Mouse (Mus musculus): ENCODE data around the gene Myo9b. TPM values are rescaled to one million over a fixed set of nuclear protein-coding genes. Genes with fewer than 3 reads are reported as not detected.

Myo9b gene
- total and polyA plus RNA-seq, 3 experiments: 40.0 to 58.6 (median 43.9) TPM

- H3K9me3 ChIP-seq (replicated peaks): peaks cover 8% of the 10 kb centered on the region
- DNase-seq (ENCODE audit: low spot score): no peak
These were observed 108.0 kb downstream of the Myo9b start for GRCm38 (mm10) chr8:71380178-71381171.

DNA sequence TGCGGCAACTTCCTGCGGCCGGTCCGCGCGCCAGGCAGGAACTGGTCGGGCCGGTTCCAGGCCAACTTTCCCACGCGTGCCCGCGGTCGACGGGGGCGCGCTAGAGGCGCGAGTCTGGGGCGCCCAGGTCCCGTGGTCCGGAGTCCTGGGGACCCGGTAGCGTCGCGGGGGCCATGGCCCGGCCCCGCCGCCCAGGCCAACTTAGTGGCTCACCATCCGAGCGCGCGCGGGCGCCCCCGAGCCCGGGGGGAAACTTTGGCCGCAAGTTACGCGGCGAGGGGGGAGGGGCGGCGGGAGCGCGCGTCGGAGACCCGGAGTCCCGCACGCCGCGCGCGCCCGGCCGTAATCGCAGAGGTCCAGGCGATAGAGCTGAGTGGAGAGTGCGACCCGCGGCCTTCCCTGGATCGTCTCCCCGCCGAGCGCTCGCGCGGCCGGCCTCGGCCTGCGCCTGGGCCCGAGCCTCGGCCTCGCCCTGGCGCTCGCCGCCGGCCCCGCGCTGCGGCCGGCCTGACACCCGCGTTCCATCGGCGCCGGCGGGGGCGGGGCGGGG lies 109.0 kb downstream of the Myo9b start, which contains the start of gene Nr2f6:
Gene Nr2f6, minus strand, starts transcription at position 540 of the 550 bp plus-strand sequence.
- peaks cover 19% of the 10 kb centered on the region for H3K27me3 ChIP-seq (ENCODE audit: insufficient read depth, low read length)
- no peak for TF ChIP-seq CTCF (IDR thresholded peaks at IDR 0.05; ENCODE audit: low read depth, low read length)
- no peak for TF ChIP-seq POLR2AphosphoS5 (IDR thresholded peaks at IDR 0.05; ENCODE audit: insufficient replicate concordance, low read depth, low read length)
- TF ChIP-seq GATA2 (IDR thresholded peaks at IDR 0.05; ENCODE audit: borderline replicate concordance, low read depth, low read length): no peak
- no peak for TF ChIP-seq GATA1 (IDR thresholded peaks at IDR 0.05; ENCODE audit: borderline replicate concordance, low read length)
- TF ChIP-seq TAL1 (conservative IDR thresholded peaks at IDR 0.05; ENCODE audit: low read depth, low read length): no peak
- H3K4me3 ChIP-seq (ENCODE audit: low read depth, low read length): peak within 1 kb of the TSS; percentile 77
- H3K4me1 ChIP-seq (ENCODE audit: insufficient read depth, low read depth, low read length): peaks cover 44% of the 10 kb centered on the region
- no peaks in the 10 kb centered on the region for H3K9me3 ChIP-seq (replicated peaks)
- DNase-seq (ENCODE audit: low spot score): peak; percentile 48
- ATAC-seq (ENCODE audit: extremely low read depth, insufficient number of reproducible peaks, low FRiP score, poor library complexity, severe bottlenecking): no peak
- H3K36me3 ChIP-seq (replicated peaks): peaks cover 22% of the 10 kb centered on the region

More at GRCm38 (mm10) chr8:71380178-71381171, 108.0 kb downstream of the Myo9b start:
- H3K4me3 ChIP-seq (ENCODE audit: low read depth, low read length): peak overlapping the region; percentile 77
- no peak for ATAC-seq (ENCODE audit: extremely low read depth, insufficient number of reproducible peaks, low FRiP score, poor library complexity, severe bottlenecking)
- peaks cover 19% of the 10 kb centered on the region for H3K27me3 ChIP-seq (ENCODE audit: insufficient read depth, low read length)
- H3K4me1 ChIP-seq (ENCODE audit: insufficient read depth, low read depth, low read length): peaks cover 46% of the 10 kb centered on the region
- TF ChIP-seq GATA1 (IDR thresholded peaks at IDR 0.05; ENCODE audit: borderline replicate concordance, low read length) (no peak), TAL1 (conservative IDR thresholded peaks at IDR 0.05; ENCODE audit: low read depth, low read length) (no peak), POLR2AphosphoS5 (IDR thresholded peaks at IDR 0.05; ENCODE audit: insufficient replicate concordance, low read depth, low read length) (no peak), CTCF (IDR thresholded peaks at IDR 0.05; ENCODE audit: low read depth, low read length) (no peak), GATA2 (IDR thresholded peaks at IDR 0.05; ENCODE audit: borderline replicate concordance, low read depth, low read length) (no peak)
- peaks cover 32% of the 10 kb centered on the region for H3K36me3 ChIP-seq (replicated peaks)

- H3K4me1 ChIP-seq (ENCODE audit: insufficient read depth, low read depth, low read length): peaks cover 44% of the 10 kb centered on the region
- H3K9me3 ChIP-seq (replicated peaks): no peaks in the 10 kb centered on the region
- DNase-seq (ENCODE audit: low spot score): peak; percentile 86
- H3K4me3 ChIP-seq (ENCODE audit: low read depth, low read length): peak overlapping the region; percentile 77
- TF ChIP-seq CTCF (IDR thresholded peaks at IDR 0.05; ENCODE audit: low read depth, low read length): no peak
- no peak for TF ChIP-seq TAL1 (conservative IDR thresholded peaks at IDR 0.05; ENCODE audit: low read depth, low read length)
- TF ChIP-seq GATA1 (IDR thresholded peaks at IDR 0.05; ENCODE audit: borderline replicate concordance, low read length): no peak
- no peak; the same call in 1 of the 2 replicates for ATAC-seq (ENCODE audit: extremely low read depth, insufficient number of reproducible peaks, low FRiP score, poor library complexity, severe bottlenecking)
- peaks cover 22% of the 10 kb centered on the region for H3K27me3 ChIP-seq (ENCODE audit: insufficient read depth, low read length)
- H3K36me3 ChIP-seq (replicated peaks): peaks cover 14% of the 10 kb centered on the region
These were observed 109.8 kb downstream of the Myo9b start for GRCm38 (mm10) chr8:71381971-71382961.

- Histone ChIP-seq H3K4me3 (ENCODE audit: low read depth, low read length) (no peak overlapping the region), H3K27me3 (ENCODE audit: insufficient read depth, low read length) (peaks cover 27% of the 10 kb centered on the region), H3K4me1 (ENCODE audit: insufficient read depth, low read depth, low read length) (peaks cover 46% of the 10 kb centered on the region), H3K36me3 (replicated peaks) (peaks cover 3% of the 10 kb centered on the region), H3K9me3 (replicated peaks) (no peaks in the 10 kb centered on the region)
- TF ChIP-seq POLR2AphosphoS5 (IDR thresholded peaks at IDR 0.05; ENCODE audit: insufficient replicate concordance, low read depth, low read length) (no peak), TAL1 (conservative IDR thresholded peaks at IDR 0.05; ENCODE audit: low read depth, low read length) (no peak), GATA1 (IDR thresholded peaks at IDR 0.05; ENCODE audit: borderline replicate concordance, low read length) (no peak), CTCF (IDR thresholded peaks at IDR 0.05; ENCODE audit: low read depth, low read length) (no peak), GATA2 (IDR thresholded peaks at IDR 0.05; ENCODE audit: borderline replicate concordance, low read depth, low read length) (no peak)
- no peak for DNase-seq (ENCODE audit: low spot score)
- ATAC-seq (ENCODE audit: extremely low read depth, insufficient number of reproducible peaks, low FRiP score, poor library complexity, severe bottlenecking): no peak
These were observed 110.9 kb downstream of the Myo9b start for GRCm38 (mm10) chr8:71383396-71383795.

DNA sequence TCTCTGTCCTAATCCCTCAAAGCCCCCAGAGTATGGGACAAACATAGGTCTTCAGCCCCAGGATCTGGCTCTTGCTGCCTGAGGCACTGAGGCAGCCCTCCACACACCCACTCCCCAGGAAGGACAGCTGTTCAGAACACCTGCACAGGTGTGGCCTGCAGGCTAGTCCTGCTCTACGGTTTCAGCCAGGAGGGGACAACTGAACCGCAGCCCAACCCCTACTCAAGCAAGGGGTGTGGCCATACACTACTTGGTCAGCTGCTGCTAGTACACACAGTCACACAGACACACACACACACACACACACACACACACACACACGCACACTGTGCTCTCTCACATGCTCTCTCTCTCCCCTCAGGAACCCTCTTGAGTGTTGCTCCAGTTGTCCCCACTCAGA lies 111.3 kb downstream of the Myo9b start:
- no peak for TF ChIP-seq GATA1 (IDR thresholded peaks at IDR 0.05; ENCODE audit: borderline replicate concordance, low read length)
- TF ChIP-seq GATA2 (IDR thresholded peaks at IDR 0.05; ENCODE audit: borderline replicate concordance, low read depth, low read length): no peak
- TF ChIP-seq TAL1 (conservative IDR thresholded peaks at IDR 0.05; ENCODE audit: low read depth, low read length): no peak
- Histone ChIP-seq H3K27me3 (ENCODE audit: insufficient read depth, low read length) (peaks cover 31% of the 10 kb centered on the region), H3K4me3 (ENCODE audit: low read depth, low read length) (no peak overlapping the region), H3K4me1 (ENCODE audit: insufficient read depth, low read depth, low read length) (peaks cover 43% of the 10 kb centered on the region), H3K9me3 (replicated peaks) (no peaks in the 10 kb centered on the region), H3K36me3 (replicated peaks) (no peaks in the 10 kb centered on the region)
- no peak for ATAC-seq (ENCODE audit: extremely low read depth, insufficient number of reproducible peaks, low FRiP score, poor library complexity, severe bottlenecking)
- DNase-seq (ENCODE audit: low spot score): no peak

Measured in G1E (cell line).